ENCODE assay signal across 9 mouse cellular contexts in the genomic region with DNA sequence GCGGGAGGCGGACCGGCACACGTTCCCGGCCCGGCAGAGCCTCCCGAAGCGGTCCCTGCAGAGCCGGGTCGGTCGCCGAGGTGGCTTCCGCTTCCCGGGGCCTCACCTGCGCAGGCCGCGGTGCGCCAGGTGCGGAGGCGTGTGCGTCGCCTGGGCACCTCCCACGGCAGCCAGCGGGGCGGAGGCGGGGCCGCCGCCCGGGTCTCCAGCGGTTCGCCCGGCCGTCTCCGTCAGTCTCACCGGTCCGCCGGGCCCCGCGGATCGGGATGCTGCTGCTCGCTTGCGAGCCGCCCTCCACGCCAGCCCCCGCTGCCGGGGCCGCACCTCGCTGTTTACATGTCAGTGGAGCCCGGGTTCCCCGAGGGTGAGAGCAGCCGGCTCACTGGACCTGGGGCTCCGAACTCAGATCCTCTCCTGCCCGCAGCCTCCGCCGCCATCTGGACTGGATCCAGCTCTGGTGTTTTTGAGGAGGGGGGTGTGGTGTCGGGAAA. TPM values are rescaled to one million over a fixed set of nuclear protein-coding genes. Genes with fewer than 3 reads are reported as not detected.
DNase-seq lines count a peak whose midpoint lies in the region; ATAC-seq and TF ChIP-seq lines count a peak whose summit lies in the region.
"Had no signal": no experiment of that assay in that cellular context is flagged by ENCODE, and none has a peak within 500 bp of the region (broad histone marks: within the 10 kb centered on the region; RNA-seq: fewer than 3 reads in every experiment).

No protein-coding gene starts in this region.

- no peaks in the 10 kb centered on the region for H3K9me3 ChIP-seq in intestine, embryonic 15.5 days
- no peaks in the 10 kb centered on the region for H3K9me3 ChIP-seq in limb, embryonic 14.5 days (ENCODE audit: control insufficient read depth, low read length)
- no peaks in the 10 kb centered on the region for H3K9me3 ChIP-seq in midbrain, embryonic 15.5 days

- WGBS in thymus, adult 2 months = under 1% methylated on average over 56 of the region's 56 CpGs
- WGBS in intestine, embryonic 15.5 days = under 1% methylated on average over 56 of the region's 56 CpGs
- WGBS in limb, embryonic 14.5 days = 0% methylated on average over 18 of the region's 56 CpGs
- WGBS in midbrain, embryonic 15.5 days = under 1% methylated on average over 56 of the region's 56 CpGs

- peak overlapping the region; percentile 47 for H3K27ac ChIP-seq in thymus, adult 2 months (ENCODE audit: control insufficient read depth, insufficient read depth, low read length)
- peak overlapping the region; percentile 99 for H3K27ac ChIP-seq in cortical plate, adult 2 months (ENCODE audit: insufficient read depth, low read length)
- H3K27ac ChIP-seq in intestine, embryonic 15.5 days = peak overlapping the region; percentile 100
- peak overlapping the region; percentile 96 for H3K27ac ChIP-seq in limb, embryonic 14.5 days (replicated peaks; ENCODE audit: low read depth, low read length)
- peak overlapping the region; percentile 93 for H3K27ac ChIP-seq in midbrain, embryonic 15.5 days
- H3K27ac ChIP-seq in testis, adult 2 months (ENCODE audit: control insufficient read depth, insufficient read depth, low read depth, low read length) = peak overlapping the region; percentile 73

- H3K4me1 ChIP-seq in thymus, adult 2 months (replicated peaks; ENCODE audit: control insufficient read depth, insufficient read depth, low read length) = peaks cover 35% of the 10 kb centered on the region
- H3K4me1 ChIP-seq in cortical plate, adult 2 months (ENCODE audit: control insufficient read depth, insufficient read depth, low read length) = peaks cover 4% of the 10 kb centered on the region; the same call in 1 of the 2 replicates
- peaks cover 42% of the 10 kb centered on the region for H3K4me1 ChIP-seq in intestine, embryonic 15.5 days (replicated peaks)
- H3K4me1 ChIP-seq in limb, embryonic 14.5 days (ENCODE audit: control insufficient read depth, insufficient read depth, low read length) = peaks cover 38% of the 10 kb centered on the region
- peaks cover 57% of the 10 kb centered on the region for H3K4me1 ChIP-seq in midbrain, embryonic 15.5 days
- peaks cover 22% of the 10 kb centered on the region for H3K4me1 ChIP-seq in testis, adult 2 months (ENCODE audit: control insufficient read depth, insufficient read depth, low read length)

- TF ChIP-seq CTCF in thymus, adult 2 months (IDR thresholded peaks at IDR 0.05; ENCODE audit: borderline replicate concordance, control insufficient read depth, extremely low read depth, insufficient read depth, low read length, poor library complexity) = no peak
- no peak for TF ChIP-seq CTCF in cortical plate, adult 2 months (IDR thresholded peaks at IDR 0.05; ENCODE audit: extremely low read depth, insufficient read depth, low read length)
- TF ChIP-seq CTCF in testis, adult 2 months (IDR thresholded peaks at IDR 0.05; ENCODE audit: control insufficient read depth, insufficient read depth, insufficient replicate concordance, low read depth, low read length) = no peak

- H3K9ac ChIP-seq in intestine, embryonic 15.5 days = peak overlapping the region; percentile 99
- H3K9ac ChIP-seq in limb, embryonic 14.5 days (ENCODE audit: low read depth, low read length, severe bottlenecking) = peak overlapping the region; percentile 93
- peak overlapping the region; percentile 78 for H3K9ac ChIP-seq in midbrain, embryonic 15.5 days

- peak; percentile 82 for ATAC-seq in intestine, embryonic 15.5 days
- peak; percentile 45; the same call in 1 of the 2 replicates for ATAC-seq in limb, embryonic 14.5 days (ENCODE audit: low FRiP score, low read depth)
- ATAC-seq in midbrain, embryonic 15.5 days (replicated peaks) = no peak; the same call in 1 of the 2 replicates

- no peak for TF ChIP-seq POLR2A in thymus, adult 2 months (IDR thresholded peaks at IDR 0.05; ENCODE audit: control insufficient read depth, extremely low read depth, insufficient read depth, low read length, poor library complexity)
- no peak for TF ChIP-seq POLR2A in cortical plate, adult 2 months (IDR thresholded peaks at IDR 0.05; ENCODE audit: extremely low read depth, insufficient read depth, low read length)
- no peak for TF ChIP-seq POLR2A in limb, embryonic 14.5 days (IDR thresholded peaks at IDR 0.05; ENCODE audit: borderline replicate concordance, extremely low read depth, insufficient read depth, insufficient read length)
- TF ChIP-seq POLR2A in testis, adult 2 months (IDR thresholded peaks at IDR 0.05; ENCODE audit: control insufficient read depth, low read depth, low read length) = no peak

- peak overlapping the region; percentile 80 for H3K4me3 ChIP-seq in thymus, adult 2 months (ENCODE audit: control insufficient read depth, insufficient read depth, low read length)
- H3K4me3 ChIP-seq in cortical plate, adult 2 months (ENCODE audit: insufficient read depth, low read length) = peak overlapping the region; percentile 67
- H3K4me3 ChIP-seq in intestine, embryonic 15.5 days (replicated peaks) = peak overlapping the region; percentile 92
- H3K4me3 ChIP-seq in limb, embryonic 14.5 days (replicated peaks; ENCODE audit: low read length) = peak overlapping the region; percentile 96
- H3K4me3 ChIP-seq in midbrain, embryonic 15.5 days = peak overlapping the region; percentile 89
- peak overlapping the region; percentile 90 for H3K4me3 ChIP-seq in testis, adult 2 months (ENCODE audit: control insufficient read depth, low read depth, low read length)

- no peaks in the 10 kb centered on the region for H3K36me3 ChIP-seq in thymus, adult 2 months (ENCODE audit: control insufficient read depth, insufficient read depth, low read length)
- H3K36me3 ChIP-seq in intestine, embryonic 15.5 days = no peaks in the 10 kb centered on the region
- no peaks in the 10 kb centered on the region for H3K36me3 ChIP-seq in limb, embryonic 14.5 days (ENCODE audit: control insufficient read depth, insufficient read depth, low read length)
- H3K36me3 ChIP-seq in midbrain, embryonic 15.5 days (replicated peaks) = no peaks in the 10 kb centered on the region
- H3K36me3 ChIP-seq in testis, adult 2 months (ENCODE audit: control insufficient read depth, insufficient read depth, low read length) = no peaks in the 10 kb centered on the region

- peaks cover 7% of the 10 kb centered on the region; the same call in 1 of the 2 replicates for H3K27me3 ChIP-seq in thymus, adult 2 months (ENCODE audit: control insufficient read depth, insufficient read depth, low read length)
- H3K27me3 ChIP-seq in intestine, embryonic 15.5 days (replicated peaks) = no peaks in the 10 kb centered on the region
- H3K27me3 ChIP-seq in limb, embryonic 14.5 days (ENCODE audit: control insufficient read depth, insufficient read depth, low read length) = no peaks in the 10 kb centered on the region
- no peaks in the 10 kb centered on the region for H3K27me3 ChIP-seq in midbrain, embryonic 15.5 days (replicated peaks)
- H3K27me3 ChIP-seq in testis, adult 2 months (ENCODE audit: control insufficient read depth, insufficient read depth, low read length) = no peaks in the 10 kb centered on the region

- DNase-seq in thymus, adult 2 months = no peak
- DNase-seq in thymus, postnatal 25 days = no peak
- DNase-seq in gastrocnemius, postnatal 10 days = peak; percentile 59
- DNase-seq in limb, embryonic 14.5 days (ENCODE audit: low spot score) = peak; percentile 28

- peak overlapping the region; percentile 83 for H3K4me2 ChIP-seq in intestine, embryonic 15.5 days (replicated peaks)
- peak overlapping the region; percentile 90 for H3K4me2 ChIP-seq in limb, embryonic 14.5 days (replicated peaks; ENCODE audit: low read depth, low read length, severe bottlenecking)
- H3K4me2 ChIP-seq in midbrain, embryonic 15.5 days = peak overlapping the region; percentile 72

RNA-seq across cellular contexts. Expression of a gene that starts 0.4 kb away (rescaled TPM):
- polyA plus RNA-seq in thymus, adult 2 months (2012; rRNA removed) = 57.4 and 66.7 TPM in 2 replicates
- polyA plus RNA-seq in cortical plate, adult 2 months (2012; rRNA removed) = 39.2 and 46.7 TPM in 2 replicates
- total RNA-seq in gastrocnemius, postnatal 10 days (2021) = 1 to 10 TPM; 5.5 to 8.6 TPM
- 9.7 and 9.8 TPM in 2 replicates for polyA plus RNA-seq in intestine, embryonic 15.5 days (2015; fragmentation: Nextera tagmentation; extraction: Ambion mirVana)
- polyA plus RNA-seq in limb, embryonic 14.5 days (2012; rRNA removed) = 15.3 and 22.8 TPM in 2 replicates
- polyA plus RNA-seq in limb, embryonic 14.5 days (2014; fragmentation: Nextera tagmentation; extraction: Ambion mirVana) = 17.2 TPM in 2 replicates
- 7.3 TPM in 2 replicates for polyA plus RNA-seq in midbrain, embryonic 15.5 days (2015; fragmentation: Nextera tagmentation; extraction: Ambion mirVana)
- polyA plus RNA-seq in testis, adult 2 months (2012; rRNA removed) = 15.4 and 17.6 TPM in 2 replicates

RNA-seq across cellular contexts. Expression of a gene that starts 35.1 kb away (rescaled TPM):
- 158 and 173 TPM in 2 replicates for polyA plus RNA-seq in thymus, adult 2 months (2012; rRNA removed)
- polyA plus RNA-seq in cortical plate, adult 2 months (2012; rRNA removed) = 153 and 155 TPM in 2 replicates
- total RNA-seq in gastrocnemius, postnatal 10 days (2021) = 10 to 100 TPM; 19.6 to 25.7 TPM
- 115 and 121 TPM in 2 replicates for polyA plus RNA-seq in intestine, embryonic 15.5 days (2015; fragmentation: Nextera tagmentation; extraction: Ambion mirVana)
- polyA plus RNA-seq in limb, embryonic 14.5 days (2012; rRNA removed) = 146 and 178 TPM in 2 replicates
- polyA plus RNA-seq in limb, embryonic 14.5 days (2014; fragmentation: Nextera tagmentation; extraction: Ambion mirVana) = 122 TPM in 2 replicates
- 145 and 150 TPM in 2 replicates for polyA plus RNA-seq in midbrain, embryonic 15.5 days (2015; fragmentation: Nextera tagmentation; extraction: Ambion mirVana)
- polyA plus RNA-seq in testis, adult 2 months (2012; rRNA removed) = 100 and 110 TPM in 2 replicates

RNA-seq across cellular contexts. Expression of a gene that starts 39.1 kb away (rescaled TPM):
- 0.92 and 1.1 TPM in 2 replicates for polyA plus RNA-seq in thymus, adult 2 months (2012; rRNA removed)
- polyA plus RNA-seq in cortical plate, adult 2 months (2012; rRNA removed) = 31.3 and 37.6 TPM in 2 replicates
- not detected for total RNA-seq in gastrocnemius, postnatal 10 days (2021)
- polyA plus RNA-seq in intestine, embryonic 15.5 days (2015; fragmentation: Nextera tagmentation; extraction: Ambion mirVana) = 0.56 and 0.69 TPM in 2 replicates
- polyA plus RNA-seq in limb, embryonic 14.5 days (2012; rRNA removed) = 1.9 and 3.1 TPM in 2 replicates
- 0.43 and 1.3 TPM in 2 replicates for polyA plus RNA-seq in limb, embryonic 14.5 days (2014; fragmentation: Nextera tagmentation; extraction: Ambion mirVana)
- 11.3 and 11.8 TPM in 2 replicates for polyA plus RNA-seq in midbrain, embryonic 15.5 days (2015; fragmentation: Nextera tagmentation; extraction: Ambion mirVana)
- polyA plus RNA-seq in testis, adult 2 months (2012; rRNA removed) = 39.7 and 47.8 TPM in 2 replicates

RNA-seq across cellular contexts. Expression of a gene that starts 39.9 kb away (rescaled TPM):
- polyA plus RNA-seq in thymus, adult 2 months (2012; rRNA removed) = not detected in 2 replicates
- 1.0 TPM in 2 replicates for polyA plus RNA-seq in cortical plate, adult 2 months (2012; rRNA removed)
- not detected for total RNA-seq in gastrocnemius, postnatal 10 days (2021)
- not detected in 2 replicates for polyA plus RNA-seq in intestine, embryonic 15.5 days (2015; fragmentation: Nextera tagmentation; extraction: Ambion mirVana)
- 0.09 TPM in 1 of 2 replicates, not detected in the other for polyA plus RNA-seq in limb, embryonic 14.5 days (2012; rRNA removed)
- polyA plus RNA-seq in limb, embryonic 14.5 days (2014; fragmentation: Nextera tagmentation; extraction: Ambion mirVana) = 0.17 TPM in 1 of 2 replicates, not detected in the other
- 0.60 and 0.86 TPM in 2 replicates for polyA plus RNA-seq in midbrain, embryonic 15.5 days (2015; fragmentation: Nextera tagmentation; extraction: Ambion mirVana)
- 2.2 and 2.3 TPM in 2 replicates for polyA plus RNA-seq in testis, adult 2 months (2012; rRNA removed)
- total RNA-seq: neutrophil, adult 5-6 weeks had no signal

RNA-seq across cellular contexts. Expression of a gene that starts 51.3 kb away (rescaled TPM):
- polyA plus RNA-seq in thymus, adult 2 months (2012; rRNA removed) = 29.3 and 34.1 TPM in 2 replicates
- 34.8 and 36.6 TPM in 2 replicates for polyA plus RNA-seq in cortical plate, adult 2 months (2012; rRNA removed)
- 10 to 100 TPM; 31.7 to 42.6 TPM for total RNA-seq in gastrocnemius, postnatal 10 days (2021)
- polyA plus RNA-seq in intestine, embryonic 15.5 days (2015; fragmentation: Nextera tagmentation; extraction: Ambion mirVana) = 16.4 and 18.8 TPM in 2 replicates
- polyA plus RNA-seq in limb, embryonic 14.5 days (2012; rRNA removed) = 31.8 and 44.9 TPM in 2 replicates
- polyA plus RNA-seq in limb, embryonic 14.5 days (2014; fragmentation: Nextera tagmentation; extraction: Ambion mirVana) = 33.3 and 33.9 TPM in 2 replicates
- polyA plus RNA-seq in midbrain, embryonic 15.5 days (2015; fragmentation: Nextera tagmentation; extraction: Ambion mirVana) = 33.3 and 36.5 TPM in 2 replicates
- 1.4 and 1.6 TPM in 2 replicates for polyA plus RNA-seq in testis, adult 2 months (2012; rRNA removed)

Comparison
In these comparisons a context has a peak if more than half of its experiments do, and no peak if none do; other contexts are left out.
1. DNase-seq: peak in gastrocnemius, postnatal 10 days (single experiment) and limb, embryonic 14.5 days (single experiment); none in thymus, adult 2 months (single experiment) and thymus, postnatal 25 days (single experiment).
2. H3K27ac ChIP-seq: peak in every context shown above with its lines; median percentile 100 in intestine, embryonic 15.5 days; 99 in cortical plate, adult 2 months; 96 in limb, embryonic 14.5 days; 93 in midbrain, embryonic 15.5 days; 73 in testis, adult 2 months; 47 in thymus, adult 2 months.
3. Peak in every context shown above with its lines, with median percentiles within 50 percentile points of each other: H3K4me3 ChIP-seq, H3K4me2 ChIP-seq and H3K9ac ChIP-seq.